Mouse (Mus musculus) liver, adult 2 months (tissue): ENCODE results near the gene Evx2. TPM values are rescaled to one million over a fixed set of nuclear protein-coding genes. Genes with fewer than 3 reads are reported as not detected.

Experiments used
- DNase-seq: peaks from one replicate; pipeline ENCODE4 v3.0.0-alpha.2; 2011; ENCODE audit warnings: low read depth, low spot score; ENCODE audit errors: extremely low read depth
- H3K27ac ChIP-seq: fragments of 200-500 bp; replicated peaks from 2 replicates; pipeline ENCODE4 v1.5.1; 2012; ENCODE audit warnings: low read depth, mild to moderate bottlenecking, control low read depth, inconsistent platforms, low read length; ENCODE audit not compliant: insufficient read depth
- H3K27me3 ChIP-seq: fragments of 200-500 bp; 2 replicates; pipeline ENCODE4 v1.6.1; 2012; ENCODE audit warnings: mild to moderate bottlenecking, moderate library complexity, low read length, inconsistent platforms; ENCODE audit not compliant: control insufficient read depth, insufficient read depth
- H3K36me3 ChIP-seq: fragments of 200-500 bp; 2 replicates; pipeline ENCODE4 v1.6.1; 2012; ENCODE audit warnings: low read length, inconsistent platforms; ENCODE audit not compliant: control insufficient read depth, insufficient read depth
- H3K4me1 ChIP-seq: fragments of 200-500 bp; 2 replicates; pipeline ENCODE4 v1.6.1; 2011; ENCODE audit warnings: low read length; ENCODE audit not compliant: control insufficient read depth, insufficient read depth
- H3K4me3 ChIP-seq: fragments of 200-500 bp; 2 replicates; pipeline ENCODE4 v1.5.1; 2011; ENCODE audit warnings: low read depth, mild to moderate bottlenecking, control low read depth, low read length, moderate library complexity; ENCODE audit not compliant: insufficient read depth
- H3K79me2 ChIP-seq: fragments of 200-500 bp; 2 replicates; pipeline ENCODE4 v1.6.1; 2012; ENCODE audit warnings: inconsistent platforms, mild to moderate bottlenecking, low read length, moderate library complexity; ENCODE audit not compliant: control insufficient read depth, insufficient read depth
- H3K9ac ChIP-seq: fragments of 200-500 bp; 2 replicates; pipeline ENCODE4 v1.6.1; 2012; ENCODE audit warnings: low read depth, mild to moderate bottlenecking, control low read depth, inconsistent platforms, low read length
- CTCF ChIP-seq: fragments of 200-500 bp; IDR thresholded peaks from 2 replicates; pipeline ENCODE4 v1.5.1; 2011; ENCODE audit warnings: low read depth, low read length, control low read depth
- POLR2A ChIP-seq: fragments of 200-500 bp; IDR thresholded peaks from 2 replicates; pipeline ENCODE4 v1.6.1; 2011; ENCODE audit warnings: low read length, control low read depth; ENCODE audit not compliant: insufficient read depth; ENCODE audit errors: extremely low read depth
- WGBS: fragments of 180-500 bp; shearing (Covaris S2); methylation state at CpG from one replicate; pipeline ENCODE4 v1.1.7; 2018; 5-methylcytosine and 5-hydroxymethylcytosine counted together
- polyA plus RNA-seq: library from polyadenylated mRNA; depleted of rRNA; stranded (reverse); fragments of >200 nt; gene quantifications from 2 replicates; pipeline ENCODE4 v1.2.3, GENCODE M21; 2012
- total RNA-seq: library from RNA; depleted of rRNA; stranded (reverse); fragments of >200 nt; gene quantifications from 2 replicates; pipeline ENCODE4 v1.2.3, GENCODE M21; 2014

The Evx2 gene
- total and polyA plus RNA-seq, 2 experiments = not detected

DNA sequence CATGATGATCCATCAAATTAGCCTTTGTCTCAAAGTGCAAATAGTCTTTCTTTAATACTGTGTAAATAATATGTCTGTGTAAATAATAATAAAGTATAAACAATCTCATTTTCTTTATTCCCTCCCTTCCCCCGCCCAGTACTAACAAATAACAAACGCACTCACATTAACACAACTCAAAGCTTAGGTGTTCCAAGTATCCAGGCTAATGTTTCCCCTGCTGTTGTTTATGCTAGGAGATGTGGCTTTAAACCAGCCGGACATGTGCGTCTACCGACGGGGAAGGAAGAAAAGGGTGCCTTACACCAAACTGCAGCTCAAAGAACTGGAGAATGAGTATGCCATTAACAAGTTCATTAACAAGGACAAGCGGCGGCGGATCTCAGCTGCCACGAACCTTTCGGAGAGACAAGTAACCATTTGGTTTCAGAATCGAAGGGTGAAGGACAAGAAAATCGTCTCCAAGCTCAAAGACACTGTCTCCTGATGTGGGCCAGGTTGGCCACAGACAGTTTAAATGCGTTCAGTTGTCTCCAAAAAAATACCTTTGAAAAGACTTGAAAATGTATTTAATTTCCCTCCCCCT lies 10.4 kb upstream of the Evx2 start:
- Histone ChIP-seq H3K27me3 (peaks cover 49% of the 10 kb centered on the region), H3K9ac (no peak overlapping the region), H3K4me3 (no peak overlapping the region), H3K4me1 (peaks cover 4% of the 10 kb centered on the region; the same call in 1 of the 2 replicates), H3K27ac (no peak overlapping the region), H3K36me3 (no peaks in the 10 kb centered on the region), H3K79me2 (no peaks in the 10 kb centered on the region)
- DNase-seq = no peak
- WGBS = 4% methylated on average over 14 of the region's 14 CpGs
- TF ChIP-seq CTCF (no peak), POLR2A (no peak)

GRCm38 (mm10) chr2:74669230-74669578 lies 9.8 kb upstream of the Evx2 start:
- H3K9ac ChIP-seq = no peak overlapping the region
- TF ChIP-seq CTCF = no peak
- no peak for DNase-seq
- no peak overlapping the region for H3K4me3 ChIP-seq
- peaks cover 49% of the 10 kb centered on the region for H3K27me3 ChIP-seq
- H3K27ac ChIP-seq = no peak overlapping the region
- H3K4me1 ChIP-seq = peaks cover 4% of the 10 kb centered on the region; the same call in 1 of the 2 replicates
- WGBS = 1% methylated on average over 3 of the region's 3 CpGs
- H3K79me2 ChIP-seq = no peaks in the 10 kb centered on the region
- no peaks in the 10 kb centered on the region for H3K36me3 ChIP-seq

DNA sequence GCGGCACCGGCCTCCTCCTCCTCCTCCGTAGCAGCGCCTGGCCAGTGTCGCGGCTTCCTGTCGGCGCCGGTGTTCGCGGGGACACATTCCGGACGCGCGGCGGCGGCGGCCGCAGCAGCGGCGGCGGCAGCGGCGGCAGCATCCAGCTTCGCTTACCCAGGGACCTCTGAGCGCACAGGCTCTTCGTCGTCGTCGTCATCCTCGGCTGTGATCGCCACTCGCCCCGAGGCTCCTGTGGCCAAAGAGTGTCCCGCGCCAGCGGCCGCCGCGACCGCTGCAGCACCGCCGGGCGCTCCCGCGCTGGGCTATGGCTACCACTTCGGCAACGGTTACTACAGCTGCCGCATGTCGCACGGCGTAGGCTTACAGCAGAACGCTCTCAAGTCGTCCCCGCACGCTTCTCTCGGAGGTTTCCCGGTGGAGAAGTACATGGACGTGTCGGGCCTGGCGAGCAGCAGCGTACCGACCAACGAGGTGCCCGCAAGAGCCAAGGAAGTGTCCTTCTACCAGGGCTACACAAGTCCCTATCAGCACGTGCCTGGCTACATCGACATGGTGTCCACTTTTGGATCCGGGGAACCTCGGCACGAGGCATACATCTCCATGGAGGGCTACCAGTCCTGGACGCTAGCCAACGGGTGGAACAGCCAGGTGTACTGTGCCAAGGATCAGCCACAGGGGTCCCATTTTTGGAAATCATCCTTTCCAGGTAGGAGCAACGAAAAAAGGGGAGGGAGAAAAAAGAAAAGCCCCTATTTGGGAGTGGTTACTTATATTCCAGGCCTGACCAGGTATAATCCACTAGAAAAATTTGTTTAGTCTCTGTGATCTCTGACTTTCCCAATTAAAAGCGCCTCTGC lies 9.2 kb upstream of the Evx2 start:
- WGBS = 2% methylated on average over 73 of the region's 74 CpGs
- Histone ChIP-seq H3K27ac (no peak overlapping the region), H3K36me3 (no peaks in the 10 kb centered on the region)

DNA sequence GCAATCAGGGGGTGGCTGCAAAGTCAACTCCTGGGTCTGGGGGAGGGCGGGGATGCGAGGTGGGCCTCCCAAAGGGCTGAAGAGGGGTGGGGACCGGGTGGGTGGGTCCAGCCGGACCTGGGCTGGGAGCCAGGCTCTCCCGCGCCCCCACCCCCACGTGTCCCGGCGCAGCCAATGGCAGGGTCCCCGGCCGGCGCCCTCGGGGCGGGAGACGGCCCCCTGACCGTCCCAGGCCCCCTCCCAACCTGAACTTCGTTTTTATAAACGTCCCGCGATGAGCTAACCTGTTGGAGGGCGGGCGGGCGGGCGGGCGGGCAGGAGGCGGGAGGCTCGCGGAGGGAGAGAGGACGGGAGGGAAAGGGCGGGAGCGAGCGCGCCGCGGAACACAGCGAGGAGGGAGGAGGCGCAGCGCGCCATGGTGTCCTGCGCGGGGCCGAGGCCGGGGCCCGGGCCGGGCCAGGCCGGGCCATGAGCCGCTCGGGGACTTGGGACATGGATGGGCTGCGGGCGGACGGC lies 8.5 kb upstream of the Evx2 start, which contains the start of gene Hoxd13:
TSS of gene Hoxd13 (plus strand) at position 469 of the 516 bp plus-strand sequence.
- Histone ChIP-seq H3K9ac (no peak within 1 kb of the TSS), H3K79me2 (no peaks in the 10 kb centered on the region), H3K4me3 (no peak within 1 kb of the TSS; the same call in 1 of the 2 replicates), H3K27me3 (peaks cover 46% of the 10 kb centered on the region), H3K4me1 (peaks cover 3% of the 10 kb centered on the region; the same call in 1 of the 2 replicates), H3K36me3 (no peaks in the 10 kb centered on the region), H3K27ac (no peak within 1 kb of the TSS)
- TF ChIP-seq CTCF (no peak), POLR2A (no peak)
- no peak for DNase-seq
- WGBS = 2% methylated on average over 36 of the region's 51 CpGs

More for the DNA sequence above, 9.2 kb upstream of the Evx2 start:
- Histone ChIP-seq H3K4me3 (no peak overlapping the region; the same call in 1 of the 2 replicates), H3K79me2 (no peaks in the 10 kb centered on the region), H3K4me1 (peaks cover 4% of the 10 kb centered on the region; the same call in 1 of the 2 replicates), H3K27me3 (peaks cover 44% of the 10 kb centered on the region), H3K9ac (no peak overlapping the region)
- TF ChIP-seq POLR2A (no peak), CTCF (no peak)
- DNase-seq = no peak

DNA sequence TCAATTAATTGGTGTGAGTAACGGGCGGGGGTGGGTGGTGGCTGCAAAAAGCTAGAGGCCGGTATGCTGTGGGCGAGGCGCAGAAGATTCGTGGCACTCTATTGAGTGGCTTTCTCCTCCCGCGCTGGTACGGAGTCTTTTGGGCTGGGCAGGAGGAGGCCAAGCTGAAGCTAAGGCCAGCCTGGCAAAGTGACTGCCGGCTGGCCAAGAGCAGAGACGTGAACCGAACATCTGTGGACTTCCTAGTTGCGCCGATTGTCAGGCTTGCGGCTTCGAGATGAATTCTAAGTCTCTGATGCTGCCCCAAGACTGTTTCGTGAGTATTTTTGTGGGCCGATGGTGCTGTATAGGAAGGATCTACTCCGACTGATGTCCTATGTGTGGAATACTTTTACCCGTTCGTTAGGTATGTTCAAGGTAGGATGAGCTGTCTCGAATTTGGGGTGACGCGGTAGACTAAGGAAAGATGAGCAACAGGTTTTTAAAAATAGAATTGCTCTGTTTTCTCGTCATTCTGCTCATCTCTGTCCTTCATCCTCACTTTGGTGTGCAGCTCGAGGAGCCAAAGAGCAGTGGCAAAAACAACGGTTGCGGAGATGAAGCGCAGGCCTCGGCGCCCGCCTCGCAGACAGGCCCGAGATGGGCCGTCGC lies 8.0 kb upstream of the Evx2 start:
- 7% methylated on average over 36 of the region's 36 CpGs for WGBS
- no peak overlapping the region for H3K27ac ChIP-seq
- no peak overlapping the region for H3K9ac ChIP-seq
- H3K36me3 ChIP-seq = no peaks in the 10 kb centered on the region
- TF ChIP-seq POLR2A (no peak), CTCF (no peak)
- DNase-seq = no peak
- no peaks in the 10 kb centered on the region for H3K79me2 ChIP-seq
- H3K4me1 ChIP-seq = no peaks in the 10 kb centered on the region; the same call in 1 of the 2 replicates
- H3K4me3 ChIP-seq = no peak overlapping the region
- H3K27me3 ChIP-seq = peaks cover 40% of the 10 kb centered on the region
